Mouse (Mus musculus) spleen, postnatal 10 days (tissue): ENCODE results near the gene Arntl2.
"Not testable (repeated sequence)": the region's sequence is repeated elsewhere in the genome, so short reads cannot be mapped to it uniquely, and the experiment has no call there.

Source experiments
- DNase-seq, 2 experiments: peaks; one replicate each; pipeline ENCODE4 v3.0.0; 2021 to 2022; ENCODE audit warnings: low spot score in 2 of 2

Arntl2 gene

GRCm38 (mm10) chr6:146847402-146847801 lies 51.5 kb downstream of the Arntl2 start:
- DNase-seq = no peak

GRCm38 (mm10) chr6:146848281-146848680 lies 52.4 kb downstream of the Arntl2 start:
- no peak for DNase-seq

GRCm38 (mm10) chr6:146850050-146850449 lies 54.2 kb downstream of the Arntl2 start, which contains the start of gene Smco2:
Smco2 (plus strand) TSS chr6:146850104.
- DNase-seq = no peak

- no peak for DNase-seq
Observed at GRCm38 (mm10) chr6:146851916-146852315, 56.1 kb downstream of the Arntl2 start.

- DNase-seq = no peak
Observed at GRCm38 (mm10) chr6:146852739-146853138, 56.9 kb downstream of the Arntl2 start.

- peak in 1 of 2 experiments; percentile 40 for DNase-seq
Observed at GRCm38 (mm10) chr6:146855185-146855584, 59.3 kb downstream of the Arntl2 start.

- DNase-seq = no peak
Observed at GRCm38 (mm10) chr6:146857386-146857785, 61.5 kb downstream of the Arntl2 start.

- no peak for DNase-seq
Observed at GRCm38 (mm10) chr6:146863154-146863553, 67.3 kb downstream of the Arntl2 start.

- DNase-seq = not testable (repeated sequence)
Observed at GRCm38 (mm10) chr6:146864370-146864769, 68.5 kb downstream of the Arntl2 start.

GRCm38 (mm10) chr6:146865701-146866100 lies 69.8 kb downstream of the Arntl2 start:
- no peak for DNase-seq

GRCm38 (mm10) chr6:146871975-146872374 lies 76.1 kb downstream of the Arntl2 start:
- no peak for DNase-seq

GRCm38 (mm10) chr6:146874415-146874814 lies 78.6 kb downstream of the Arntl2 start:
- DNase-seq = no peak

- no peak for DNase-seq
Observed at GRCm38 (mm10) chr6:146876820-146877219, 81.0 kb downstream of the Arntl2 start.

- DNase-seq = no peak
Observed at GRCm38 (mm10) chr6:146877425-146878045, 81.7 kb downstream of the Arntl2 start.

GRCm38 (mm10) chr6:146878926-146879325 lies 83.1 kb downstream of the Arntl2 start:
- DNase-seq = no peak

GRCm38 (mm10) chr6:146879856-146880255 lies 84.0 kb downstream of the Arntl2 start:
- DNase-seq = no peak

GRCm38 (mm10) chr6:146880296-146880695 lies 84.4 kb downstream of the Arntl2 start:
- no peak for DNase-seq

- DNase-seq = no peak
Observed at GRCm38 (mm10) chr6:146881896-146882770, 86.3 kb downstream of the Arntl2 start.
